8 mouse cellular contexts compared by ENCODE assay signal in the genomic region with DNA sequence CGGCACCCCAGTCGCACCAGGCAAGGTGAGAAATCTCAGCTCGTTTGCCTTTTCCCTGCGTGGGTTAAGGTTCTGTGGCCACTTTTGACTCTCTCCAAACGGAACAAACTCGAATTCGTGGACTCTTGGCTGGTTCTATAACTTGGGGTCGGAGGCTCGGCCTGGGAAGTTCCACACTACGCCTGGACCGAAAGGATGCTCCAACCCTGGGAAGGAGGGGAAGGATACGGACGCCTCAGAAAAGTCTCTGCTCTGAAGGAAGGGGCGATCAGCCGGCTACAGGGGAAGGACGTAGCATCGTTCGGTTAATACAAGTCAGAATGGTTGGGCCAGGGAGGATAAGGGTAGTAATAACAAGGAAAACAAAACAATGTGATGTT. TPM values are rescaled to one million over a fixed set of nuclear protein-coding genes. Genes with fewer than 3 reads are reported as not detected.
DNase-seq lines count a peak whose midpoint lies in the region; ATAC-seq and TF ChIP-seq lines count a peak whose summit lies in the region.

No protein-coding gene starts in this region.

- DNase-seq in gastrocnemius, adult 2 months = no peak
- no peak for DNase-seq in gastrocnemius, postnatal 25 days
- DNase-seq in CH12.LX (ENCODE audit: extremely low read depth) = peak; percentile 17
- DNase-seq in liver, postnatal 0 days = no peak
- no peak for DNase-seq in urinary bladder, postnatal 10 days (ENCODE audit: low spot score)
- DNase-seq in frontal cortex, postnatal 10 days (ENCODE audit: low spot score in 2 of 2) = no peak
- DNase-seq in adrenal gland, postnatal 10 days = no peak

- in situ Hi-C loops in CH12.LX (cut with MboI; ENCODE audit: low pct_ligation_motif_present, low pct_unique_long_range_greater_than_20kb, low sequenced_read_pairs) = no loop called here

- intact Hi-C loops in gastrocnemius, adult 2 months (cut with DNase I) = no loop called here

- no peak; the same call in 1 of the 2 replicates for TF ChIP-seq POLR2A in CH12.LX (IDR thresholded peaks at IDR 0.05; ENCODE audit: low read depth, low read length)

- dilution Hi-C loops in CH12.LX (cut with MboI; ENCODE audit: extremely low pct_ligation_motif_present, extremely low pct_unique_long_range_greater_than_20kb, low sequenced_read_pairs) = no loop called here

- peak overlapping the region; percentile 83 for H3K4me2 ChIP-seq in CH12.LX (ENCODE audit: insufficient read depth, low read depth, poor library complexity, severe bottlenecking)
- peak overlapping the region; percentile 83 for H3K4me2 ChIP-seq in forebrain, embryonic 16.5 days (ENCODE audit: low read length)
- peak overlapping the region; percentile 96 for H3K4me2 ChIP-seq in liver, postnatal 0 days (ENCODE audit: low read depth, low read length)

- no peak for TF ChIP-seq RAD21 in CH12.LX (IDR thresholded peaks at IDR 0.05; ENCODE audit: low read depth, low read length)

- H3K36me3 ChIP-seq in CH12.LX (replicated peaks in 1 of 2; ENCODE audit: control insufficient read depth in 1 of 2, insufficient read depth in 1 of 2, low read length in 1 of 2) = no peaks in the 10 kb centered on the region
- no peaks in the 10 kb centered on the region for H3K36me3 ChIP-seq in forebrain, embryonic 16.5 days (ENCODE audit: control insufficient read depth, insufficient read depth)
- H3K36me3 ChIP-seq in liver, postnatal 0 days (replicated peaks; ENCODE audit: insufficient read depth, low read length) = no peaks in the 10 kb centered on the region

- no peaks in the 10 kb centered on the region for H3K79me2 ChIP-seq in CH12.LX (replicated peaks; ENCODE audit: control insufficient read depth, extremely low read depth, insufficient read depth, poor library complexity, severe bottlenecking)

- 0% methylated on average over 18 of the region's 18 CpGs for WGBS in forebrain, embryonic 16.5 days
- under 1% methylated on average over 18 of the region's 18 CpGs for WGBS in liver, postnatal 0 days (ENCODE audit: insufficient replicate concordance)

- peak overlapping the region; percentile 88 for H3K4me3 ChIP-seq in gastrocnemius, adult 2 months
- H3K4me3 ChIP-seq in CH12.LX (replicated peaks in 1 of 3; ENCODE audit: low read depth in 2 of 3, low read length in 2 of 3, poor library complexity in 1 of 3) = peak overlapping the region; percentile 60 to 97 (median 86)
- peak overlapping the region; percentile 81 for H3K4me3 ChIP-seq in forebrain, embryonic 16.5 days (replicated peaks; ENCODE audit: low read length)
- peak overlapping the region; percentile 61 for H3K4me3 ChIP-seq in liver, postnatal 0 days (ENCODE audit: low read depth, low read length)

- peak overlapping the region; percentile 90 for H3K9ac ChIP-seq in CH12.LX (ENCODE audit: insufficient read depth, low read depth)
- peak overlapping the region; percentile 74 for H3K9ac ChIP-seq in forebrain, embryonic 16.5 days (replicated peaks; ENCODE audit: low read depth, low read length)
- H3K9ac ChIP-seq in liver, postnatal 0 days (replicated peaks) = peak overlapping the region; percentile 79

- H3K9me3 ChIP-seq in CH12.LX (replicated peaks; ENCODE audit: low read length) = no peaks in the 10 kb centered on the region
- no peaks in the 10 kb centered on the region for H3K9me3 ChIP-seq in forebrain, embryonic 16.5 days (ENCODE audit: control insufficient read depth, low read length)
- no peaks in the 10 kb centered on the region for H3K9me3 ChIP-seq in liver, postnatal 0 days (ENCODE audit: low read length)

- no peak for TF ChIP-seq CTCF in gastrocnemius, adult 2 months (IDR thresholded peaks at IDR 0.05)
- TF ChIP-seq CTCF in CH12.LX (conservative IDR thresholded peaks at IDR 0.05 in 1 of 2, IDR thresholded peaks at IDR 0.05 in 1 of 2; ENCODE audit: low read depth in 2 of 2, low read length in 2 of 2) = no peak
- TF ChIP-seq CTCF in liver, postnatal 0 days (IDR thresholded peaks at IDR 0.05; ENCODE audit: low read depth) = no peak

- peak; percentile 64 for ATAC-seq in forebrain, embryonic 16.5 days
- ATAC-seq in liver, postnatal 0 days = peak; percentile 56; the same call in 1 of the 2 replicates

- peaks cover 0 to 19% of the 10 kb centered on the region in 2 experiments; a peak in 2 of 4 replicates for H3K4me1 ChIP-seq in CH12.LX (ENCODE audit: control insufficient read depth in 1 of 2, insufficient read depth in 2 of 2)
- H3K4me1 ChIP-seq in forebrain, embryonic 16.5 days (replicated peaks; ENCODE audit: control insufficient read depth, insufficient read depth, low read length) = peaks cover 12% of the 10 kb centered on the region
- peaks cover 9% of the 10 kb centered on the region for H3K4me1 ChIP-seq in liver, postnatal 0 days (ENCODE audit: insufficient read depth)

- H3K27me3 ChIP-seq in CH12.LX (replicated peaks) = no peaks in the 10 kb centered on the region
- H3K27me3 ChIP-seq in forebrain, embryonic 16.5 days (replicated peaks; ENCODE audit: control insufficient read depth, insufficient read depth, low read length) = no peaks in the 10 kb centered on the region
- H3K27me3 ChIP-seq in liver, postnatal 0 days (ENCODE audit: insufficient read depth, low read length) = no peaks in the 10 kb centered on the region

- TF ChIP-seq EP300 in CH12.LX (IDR thresholded peaks at IDR 0.05; ENCODE audit: low read length) = no peak
- TF ChIP-seq EP300 in liver, postnatal 0 days (IDR thresholded peaks at IDR 0.05; ENCODE audit: low read depth) = no peak

- H3K27ac ChIP-seq in gastrocnemius, adult 2 months = peak overlapping the region; percentile 87
- H3K27ac ChIP-seq in CH12.LX (ENCODE audit: insufficient read depth, low read depth) = no peak overlapping the region
- H3K27ac ChIP-seq in forebrain, embryonic 16.5 days (ENCODE audit: low read length) = peak overlapping the region; percentile 67
- H3K27ac ChIP-seq in liver, postnatal 0 days (ENCODE audit: low read depth) = peak overlapping the region; percentile 52; the same call in 1 of the 2 replicates

TF ChIP-seq in CH12.LX, 34 proteins besides CTCF, POLR2A, EP300 and RAD21 (continues in another document):
- TF ChIP-seq MAFK (IDR thresholded peaks at IDR 0.05; ENCODE audit: insufficient replicate concordance, low read length) (no peak), SMC3 (IDR thresholded peaks at IDR 0.05; ENCODE audit: low read depth, low read length) (no peak), MAX (IDR thresholded peaks at IDR 0.05; ENCODE audit: low read length) (no peak), IRF4 (IDR thresholded peaks at IDR 0.05; ENCODE audit: low read depth, low read length) (no peak), KAT2A (IDR thresholded peaks at IDR 0.05; ENCODE audit: insufficient replicate concordance, low read length) (no peak), POLR2AphosphoS2 (IDR thresholded peaks at IDR 0.05; ENCODE audit: low read depth, low read length) (no peak), USF1 (IDR thresholded peaks at IDR 0.05; ENCODE audit: low read depth, low read length) (no peak), MXI1 (IDR thresholded peaks at IDR 0.05; ENCODE audit: low read depth, low read length) (no peak), JUN (IDR thresholded peaks at IDR 0.05; ENCODE audit: insufficient read depth, low read depth, low read length) (no peak), ELF1 (IDR thresholded peaks at IDR 0.05; ENCODE audit: low read depth, low read length) (no peak), E2F4 (IDR thresholded peaks at IDR 0.05; ENCODE audit: insufficient replicate concordance, low read depth, low read length) (no peak)

RNA-seq across cellular contexts. Expression of gene Ift74, which starts 0.3 kb away (rescaled TPM):
- 1 to 10 TPM; 4.7 to 8.5 TPM for total RNA-seq in gastrocnemius, adult 2 months (2021)
- total RNA-seq in gastrocnemius, postnatal 25 days (2021) = 1 to 10 TPM; 4.5 to 5.8 TPM
- total RNA-seq in CH12.LX (2012; rRNA removed) (5.9 and 7.8 TPM in 2 replicates), CH12.LX (2014; rRNA removed) (15.0 and 16.7 TPM in 2 replicates)
- 12.1 and 12.5 TPM in 2 replicates for polyA plus RNA-seq in CH12.LX (2012; ENCODE audit: insufficient read length, low read depth)
- 26.2 and 26.8 TPM in 2 replicates for polyA plus RNA-seq in forebrain, embryonic 16.5 days (2015; fragmentation: Nextera tagmentation; extraction: Ambion mirVana)
- polyA plus RNA-seq in liver, postnatal 0 days (2015; fragmentation: Nextera tagmentation; extraction: Ambion mirVana) = 4.2 and 4.4 TPM in 2 replicates
- 10 to 100 TPM; 15.0 to 16.2 TPM for total RNA-seq in adrenal gland, postnatal 10 days (2021)

RNA-seq across cellular contexts. Expression of gene Plaa, which starts 11.6 kb away (rescaled TPM):
- 10 to 100 TPM; 34.0 to 38.5 TPM for total RNA-seq in gastrocnemius, adult 2 months (2021)
- total RNA-seq in gastrocnemius, postnatal 25 days (2021) = 10 to 100 TPM; 32.0 to 35.6 TPM
- total RNA-seq in CH12.LX (2012; rRNA removed) (61.0 and 68.5 TPM in 2 replicates), CH12.LX (2014; rRNA removed) (134 and 152 TPM in 2 replicates)
- polyA plus RNA-seq in CH12.LX (2012; ENCODE audit: insufficient read length, low read depth) = 132 and 136 TPM in 2 replicates
- 80.3 and 84.1 TPM in 2 replicates for polyA plus RNA-seq in forebrain, embryonic 16.5 days (2015; fragmentation: Nextera tagmentation; extraction: Ambion mirVana)
- 26.4 and 27.7 TPM in 2 replicates for polyA plus RNA-seq in liver, postnatal 0 days (2015; fragmentation: Nextera tagmentation; extraction: Ambion mirVana)
- 10 to 100 TPM; 55.1 to 56.6 TPM for total RNA-seq in adrenal gland, postnatal 10 days (2021)

RNA-seq across cellular contexts. Expression of gene Lrrc19, which starts 35.3 kb away (rescaled TPM):
- total RNA-seq in gastrocnemius, adult 2 months (2021) = not detected
- not detected for total RNA-seq in gastrocnemius, postnatal 25 days (2021)
- not detected in 2 replicates for total RNA-seq in CH12.LX (2012; rRNA removed)
- not detected in 2 replicates for total RNA-seq in CH12.LX (2014; rRNA removed)
- not detected in 2 replicates for polyA plus RNA-seq in CH12.LX (2012; ENCODE audit: insufficient read length, low read depth)
- polyA plus RNA-seq in forebrain, embryonic 16.5 days (2015; fragmentation: Nextera tagmentation; extraction: Ambion mirVana) = 0.35 and 0.36 TPM in 2 replicates
- not detected in 2 replicates for polyA plus RNA-seq in liver, postnatal 0 days (2015; fragmentation: Nextera tagmentation; extraction: Ambion mirVana)
- not detected for total RNA-seq in adrenal gland, postnatal 10 days (2021)

RNA-seq across cellular contexts. Expression of gene Caap1, which starts 58.0 kb away (rescaled TPM):
- total RNA-seq in gastrocnemius, adult 2 months (2021) = 1 to 10 TPM; 2.8 to 3.0 TPM
- 1 to 10 TPM; 2.7 to 3.0 TPM for total RNA-seq in gastrocnemius, postnatal 25 days (2021)
- total RNA-seq in CH12.LX (2012; rRNA removed) (10.2 and 12.2 TPM in 2 replicates), CH12.LX (2014; rRNA removed) (34.1 and 40.3 TPM in 2 replicates)
- 18.7 and 19.2 TPM in 2 replicates for polyA plus RNA-seq in CH12.LX (2012; ENCODE audit: insufficient read length, low read depth)
- 18.7 and 21.8 TPM in 2 replicates for polyA plus RNA-seq in forebrain, embryonic 16.5 days (2015; fragmentation: Nextera tagmentation; extraction: Ambion mirVana)
- 6.9 TPM in 2 replicates for polyA plus RNA-seq in liver, postnatal 0 days (2015; fragmentation: Nextera tagmentation; extraction: Ambion mirVana)
- 1 to 10 TPM; 8.9 to 9.4 TPM for total RNA-seq in adrenal gland, postnatal 10 days (2021)

RNA-seq across cellular contexts. Expression of gene Gm10306, which starts 58.3 kb away (rescaled TPM):
- total RNA-seq in gastrocnemius, adult 2 months (2021) = not detected
- not detected for total RNA-seq in gastrocnemius, postnatal 25 days (2021)
- total RNA-seq in CH12.LX (2012; rRNA removed) (0.68 and 2.3 TPM in 2 replicates), CH12.LX (2014; rRNA removed) (not detected in 2 replicates)
- not detected in 2 replicates for polyA plus RNA-seq in CH12.LX (2012; ENCODE audit: insufficient read length, low read depth)
- polyA plus RNA-seq in forebrain, embryonic 16.5 days (2015; fragmentation: Nextera tagmentation; extraction: Ambion mirVana) = not detected in 2 replicates
- 0.34 TPM in 1 of 2 replicates, not detected in the other for polyA plus RNA-seq in liver, postnatal 0 days (2015; fragmentation: Nextera tagmentation; extraction: Ambion mirVana)
- total RNA-seq in adrenal gland, postnatal 10 days (2021) = not detected
